Mouse (Mus musculus): ENCODE data around the gene Zfp810. TPM values are rescaled to one million over a fixed set of nuclear protein-coding genes. Genes with fewer than 3 reads are reported as not detected.

Zfp810 gene
- polyA plus RNA-seq, 1 experiment from 2014 or later, result 36.1 TPM

DNA sequence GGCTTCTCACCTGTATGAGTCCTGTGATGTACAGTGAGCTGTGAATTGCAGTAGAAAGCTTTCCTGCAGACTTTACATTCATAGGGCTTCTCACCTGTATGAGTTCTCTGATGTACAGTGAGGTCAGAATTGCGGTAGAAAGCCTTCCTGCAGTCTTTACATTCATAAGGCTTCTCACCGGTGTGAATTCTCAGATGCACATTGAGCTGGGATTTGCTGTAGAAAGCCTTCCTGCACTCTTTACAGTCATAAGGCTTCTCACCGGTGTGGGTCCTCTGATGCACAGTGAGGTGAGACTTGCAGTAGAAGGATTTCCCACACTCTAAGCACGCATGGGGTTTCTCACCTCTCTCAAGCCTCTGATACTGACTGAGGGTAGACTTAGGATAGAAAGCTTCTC is 28.7 kb downstream of the Zfp810 start:
- H3K4me3 ChIP-seq (replicated peaks; ENCODE audit: low read length), result no peak overlapping the region
- H3K27me3 ChIP-seq (replicated peaks; ENCODE audit: control insufficient read depth, insufficient read depth, low read length), result no peaks in the 10 kb centered on the region
- peaks cover 64% of the 10 kb centered on the region for H3K9me3 ChIP-seq (ENCODE audit: control insufficient read depth, low read length)
- H3K9ac ChIP-seq (replicated peaks; ENCODE audit: low read depth, low read length), result no peak overlapping the region
- H3K4me2 ChIP-seq (ENCODE audit: low read length), result no peak overlapping the region
- H3K4me1 ChIP-seq (replicated peaks; ENCODE audit: control insufficient read depth, insufficient read depth, low read length), result no peaks in the 10 kb centered on the region
- peaks cover 76% of the 10 kb centered on the region for H3K36me3 ChIP-seq (ENCODE audit: control insufficient read depth, insufficient read depth)
- 100% methylated on average over 4 of the region's 4 CpGs for WGBS
- ATAC-seq, result no peak
- no peak overlapping the region for H3K27ac ChIP-seq (ENCODE audit: low read length)

GRCm38 (mm10) chr9:22268886-22269285 is 38.6 kb downstream of the Zfp810 start:
- Histone ChIP-seq H3K27ac (ENCODE audit: low read length) (no peak overlapping the region), H3K9ac (replicated peaks; ENCODE audit: low read depth, low read length) (no peak overlapping the region), H3K36me3 (ENCODE audit: control insufficient read depth, insufficient read depth) (peaks cover 2% of the 10 kb centered on the region; the same call in 1 of the 2 replicates), H3K9me3 (ENCODE audit: control insufficient read depth, low read length) (no peaks in the 10 kb centered on the region; the same call in 1 of the 2 replicates), H3K27me3 (replicated peaks; ENCODE audit: control insufficient read depth, insufficient read depth, low read length) (no peaks in the 10 kb centered on the region), H3K4me3 (replicated peaks; ENCODE audit: low read length) (no peak overlapping the region), H3K4me1 (replicated peaks; ENCODE audit: control insufficient read depth, insufficient read depth, low read length) (no peaks in the 10 kb centered on the region), H3K4me2 (ENCODE audit: low read length) (no peak overlapping the region)
- ATAC-seq, result no peak
- WGBS, result 100% methylated on average over 1 of the region's 1 CpGs

DNA sequence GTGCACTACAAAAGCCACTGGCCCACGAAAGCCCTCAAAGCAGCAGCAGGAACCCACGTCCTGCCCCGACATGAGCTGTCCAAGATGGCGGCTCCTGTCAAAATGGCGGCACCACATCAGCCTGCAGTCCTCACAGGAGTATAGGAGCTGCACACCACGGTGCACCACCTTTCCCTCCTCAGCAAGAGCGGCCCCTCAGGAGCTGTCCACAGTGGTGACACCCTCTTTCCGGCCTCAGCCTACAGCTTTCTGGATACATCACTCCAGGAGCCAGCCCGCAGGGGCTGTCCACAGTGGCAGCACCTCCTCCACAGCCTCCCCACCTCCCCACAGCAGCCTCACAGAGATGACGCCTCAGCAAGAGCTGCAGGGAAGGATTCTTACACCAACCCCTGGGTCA is 44.8 kb downstream of the Zfp810 start:
- Histone ChIP-seq H3K36me3 (ENCODE audit: control insufficient read depth, insufficient read depth) (no peaks in the 10 kb centered on the region), H3K9me3 (ENCODE audit: control insufficient read depth, low read length) (no peaks in the 10 kb centered on the region), H3K27me3 (replicated peaks; ENCODE audit: control insufficient read depth, insufficient read depth, low read length) (0 out of 2 replicates have a peak, but pooled peaks cover 2% of the 10 kb centered on the region), H3K27ac (ENCODE audit: low read length) (no peak overlapping the region), H3K4me2 (ENCODE audit: low read length) (no peak overlapping the region), H3K4me3 (replicated peaks; ENCODE audit: low read length) (no peak overlapping the region), H3K9ac (replicated peaks; ENCODE audit: low read depth, low read length) (no peak overlapping the region), H3K4me1 (replicated peaks; ENCODE audit: control insufficient read depth, insufficient read depth, low read length) (0 out of 2 replicates have a peak, but pooled peaks cover 4% of the 10 kb centered on the region)
- 93% methylated on average over 10 of the region's 10 CpGs for WGBS
- ATAC-seq, result no peak

DNA sequence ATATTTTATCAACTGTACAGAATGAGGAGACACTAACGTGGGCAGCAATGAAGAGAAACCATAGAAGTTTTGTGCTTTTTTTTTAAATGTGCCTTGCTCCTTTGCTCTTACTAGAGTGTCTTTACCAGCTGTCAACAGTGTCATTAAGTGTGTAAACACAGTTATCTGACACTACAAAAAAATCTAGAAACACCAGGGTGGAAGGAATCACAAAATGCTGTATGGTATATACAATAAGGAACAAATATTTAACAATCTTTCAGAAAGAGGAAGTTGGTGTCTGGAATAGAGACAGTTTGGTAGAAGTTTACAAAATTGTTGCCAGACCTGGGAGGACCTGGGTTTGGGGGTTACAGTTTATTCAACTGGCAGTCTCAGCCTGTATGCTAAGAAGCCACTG is 45.9 kb downstream of the Zfp810 start:
- Histone ChIP-seq H3K36me3 (ENCODE audit: control insufficient read depth, insufficient read depth) (no peaks in the 10 kb centered on the region), H3K4me1 (replicated peaks; ENCODE audit: control insufficient read depth, insufficient read depth, low read length) (0 out of 2 replicates have a peak, but pooled peaks cover 4% of the 10 kb centered on the region), H3K4me2 (ENCODE audit: low read length) (no peak overlapping the region), H3K27me3 (replicated peaks; ENCODE audit: control insufficient read depth, insufficient read depth, low read length) (0 out of 2 replicates have a peak, but pooled peaks cover 2% of the 10 kb centered on the region), H3K4me3 (replicated peaks; ENCODE audit: low read length) (no peak overlapping the region), H3K27ac (ENCODE audit: low read length) (no peak overlapping the region), H3K9me3 (ENCODE audit: control insufficient read depth, low read length) (no peaks in the 10 kb centered on the region), H3K9ac (replicated peaks; ENCODE audit: low read depth, low read length) (no peak overlapping the region)
- ATAC-seq, result no peak
- WGBS, result 82% methylated on average over 1 of the region's 1 CpGs

DNA sequence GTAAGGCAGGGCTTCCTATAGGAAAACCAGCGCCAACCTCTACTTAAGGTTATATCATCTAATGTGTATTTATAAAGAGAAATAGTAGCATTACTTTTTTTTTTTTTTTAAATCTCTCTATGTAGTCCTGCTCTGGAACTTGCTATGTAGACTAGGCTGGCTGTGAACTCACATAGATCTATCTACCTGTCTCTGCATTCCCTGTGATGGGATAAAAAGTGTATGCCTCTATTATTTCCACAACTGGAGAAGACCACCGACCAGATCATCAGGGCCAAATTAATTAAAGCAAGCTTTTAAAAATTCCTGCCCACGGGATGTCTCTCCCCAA is 47.4 kb downstream of the Zfp810 start:
- peak overlapping the region; percentile 74 for H3K4me2 ChIP-seq (ENCODE audit: low read length)
- peak overlapping the region; percentile 70 for H3K4me3 ChIP-seq (replicated peaks; ENCODE audit: low read length)
- H3K9me3 ChIP-seq (ENCODE audit: control insufficient read depth, low read length), result no peaks in the 10 kb centered on the region; the same call in 1 of the 2 replicates
- 0 out of 2 replicates have a peak, but pooled peaks cover 2% of the 10 kb centered on the region for H3K27me3 ChIP-seq (replicated peaks; ENCODE audit: control insufficient read depth, insufficient read depth, low read length)
- H3K9ac ChIP-seq (replicated peaks; ENCODE audit: low read depth, low read length), result peak overlapping the region; percentile 86; the same call in 1 of the 2 replicates
- H3K36me3 ChIP-seq (ENCODE audit: control insufficient read depth, insufficient read depth), result peaks cover 8% of the 10 kb centered on the region
- H3K4me1 ChIP-seq (replicated peaks; ENCODE audit: control insufficient read depth, insufficient read depth, low read length), result 0 out of 2 replicates have a peak, but pooled peaks cover 4% of the 10 kb centered on the region
- no peak overlapping the region for H3K27ac ChIP-seq (ENCODE audit: low read length)
- WGBS, result 29% methylated on average over 3 of the region's 3 CpGs
- ATAC-seq, result no peak

GRCm38 (mm10) chr9:22259184-22260091 is 48.0 kb downstream of the Zfp810 start, which contains the start of gene Zfp599:
Gene Zfp599, minus strand, starts transcription at chr9:22259895.
- Histone ChIP-seq H3K27me3 (replicated peaks; ENCODE audit: control insufficient read depth, insufficient read depth, low read length) (0 out of 2 replicates have a peak, but pooled peaks cover 2% of the 10 kb centered on the region), H3K36me3 (ENCODE audit: control insufficient read depth, insufficient read depth) (peaks cover 10% of the 10 kb centered on the region), H3K4me1 (replicated peaks; ENCODE audit: control insufficient read depth, insufficient read depth, low read length) (0 out of 2 replicates have a peak, but pooled peaks cover 4% of the 10 kb centered on the region), H3K9ac (replicated peaks; ENCODE audit: low read depth, low read length) (peak within 1 kb of the TSS; percentile 86), H3K4me2 (ENCODE audit: low read length) (peak within 1 kb of the TSS; percentile 74), H3K9me3 (ENCODE audit: control insufficient read depth, low read length) (no peaks in the 10 kb centered on the region; the same call in 1 of the 2 replicates), H3K27ac (ENCODE audit: low read length) (peak within 1 kb of the TSS; percentile 32; the same call in 1 of the 2 replicates), H3K4me3 (replicated peaks; ENCODE audit: low read length) (peak within 1 kb of the TSS; percentile 70)
- ATAC-seq, result peak; percentile 94
- under 1% methylated on average over 35 of the region's 35 CpGs for WGBS

- ATAC-seq, result no peak
- Histone ChIP-seq H3K4me2 (ENCODE audit: low read length) (peak overlapping the region; percentile 74), H3K4me3 (replicated peaks; ENCODE audit: low read length) (peak overlapping the region; percentile 70), H3K27me3 (replicated peaks; ENCODE audit: control insufficient read depth, insufficient read depth, low read length) (0 out of 2 replicates have a peak, but pooled peaks cover 2% of the 10 kb centered on the region), H3K27ac (ENCODE audit: low read length) (no peak overlapping the region), H3K9me3 (ENCODE audit: control insufficient read depth, low read length) (peaks cover 3% of the 10 kb centered on the region; the same call in 1 of the 2 replicates), H3K36me3 (ENCODE audit: control insufficient read depth, insufficient read depth) (peaks cover 15% of the 10 kb centered on the region), H3K4me1 (replicated peaks; ENCODE audit: control insufficient read depth, insufficient read depth, low read length) (0 out of 2 replicates have a peak, but pooled peaks cover 4% of the 10 kb centered on the region), H3K9ac (replicated peaks; ENCODE audit: low read depth, low read length) (no peak overlapping the region; the same call in 1 of the 2 replicates)
- 86% methylated on average over 8 of the region's 8 CpGs for WGBS
Observed at GRCm38 (mm10) chr9:22258784-22259183, 48.7 kb downstream of the Zfp810 start.

GRCm38 (mm10) chr9:22256579-22256978 is 50.9 kb downstream of the Zfp810 start:
- 0 out of 2 replicates have a peak, but pooled peaks cover 4% of the 10 kb centered on the region for H3K4me1 ChIP-seq (replicated peaks; ENCODE audit: control insufficient read depth, insufficient read depth, low read length)
- ATAC-seq, result no peak
- H3K4me3 ChIP-seq (replicated peaks; ENCODE audit: low read length), result no peak overlapping the region
- H3K9ac ChIP-seq (replicated peaks; ENCODE audit: low read depth, low read length), result no peak overlapping the region
- H3K27ac ChIP-seq (ENCODE audit: low read length), result no peak overlapping the region
- H3K4me2 ChIP-seq (ENCODE audit: low read length), result no peak overlapping the region
- peaks cover 7% of the 10 kb centered on the region for H3K9me3 ChIP-seq (ENCODE audit: control insufficient read depth, low read length)
- H3K36me3 ChIP-seq (ENCODE audit: control insufficient read depth, insufficient read depth), result peaks cover 33% of the 10 kb centered on the region
- H3K27me3 ChIP-seq (replicated peaks; ENCODE audit: control insufficient read depth, insufficient read depth, low read length), result no peaks in the 10 kb centered on the region
- WGBS, result 98% methylated on average over 4 of the region's 4 CpGs

DNA sequence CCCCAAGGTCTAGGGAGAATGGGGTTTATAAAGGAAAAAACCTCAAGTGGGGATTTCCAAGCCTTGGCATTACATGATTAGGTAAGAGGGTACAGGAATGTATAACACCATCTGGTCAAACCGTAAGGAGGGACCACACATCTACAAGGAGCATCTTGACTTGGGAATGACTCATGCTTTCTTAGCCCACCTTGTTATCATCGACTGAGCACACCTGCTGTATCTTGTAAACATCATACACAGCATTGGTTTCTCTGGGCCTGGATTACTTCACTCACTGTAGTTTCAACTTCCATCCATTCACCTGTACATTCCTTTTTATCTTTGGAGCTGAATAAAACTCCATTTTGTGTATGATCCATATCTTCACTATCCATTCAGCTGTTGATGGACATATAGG is 63.2 kb downstream of the Zfp810 start:
- 88% methylated on average over 2 of the region's 2 CpGs for WGBS
- no peak overlapping the region for H3K4me2 ChIP-seq (ENCODE audit: low read length)
- H3K9me3 ChIP-seq (ENCODE audit: control insufficient read depth, low read length), result peaks cover 13% of the 10 kb centered on the region
- ATAC-seq, result no peak
- H3K27me3 ChIP-seq (replicated peaks; ENCODE audit: control insufficient read depth, insufficient read depth, low read length), result no peaks in the 10 kb centered on the region
- H3K27ac ChIP-seq (ENCODE audit: low read length), result no peak overlapping the region
- H3K36me3 ChIP-seq (ENCODE audit: control insufficient read depth, insufficient read depth), result peaks cover 50% of the 10 kb centered on the region
- no peak overlapping the region for H3K4me3 ChIP-seq (replicated peaks; ENCODE audit: low read length)
- H3K9ac ChIP-seq (replicated peaks; ENCODE audit: low read depth, low read length), result no peak overlapping the region
- no peaks in the 10 kb centered on the region for H3K4me1 ChIP-seq (replicated peaks; ENCODE audit: control insufficient read depth, insufficient read depth, low read length)
